Mouse (Mus musculus) liver, embryonic 15.5 days (tissue): Measurements from ENCODE around the gene Pald1. TPM values are rescaled to one million over a fixed set of nuclear protein-coding genes. Genes with fewer than 3 reads are reported as not detected.

Source experiments
- ATAC-seq: fragments of 200-750 bp; cut with Nextera tagmentation; 2 replicates; pipeline ENCODE4 v1.8.0; 2017; ENCODE audit warnings: moderate number of reproducible peaks, mild to moderate bottlenecking, moderate library complexity; ENCODE audit not compliant: insufficient read depth
- H3K27ac ChIP-seq: fragments of 300-500 bp; sonication (generic); replicated peaks from 2 replicates; pipeline ENCODE4 v1.5.1; 2015; ENCODE audit warnings: mild to moderate bottlenecking, inconsistent platforms
- H3K27me3 ChIP-seq: fragments of 300-500 bp; sonication (generic); 2 replicates; pipeline ENCODE4 v1.6.1; 2015; ENCODE audit warnings: mild to moderate bottlenecking, inconsistent platforms
- H3K36me3 ChIP-seq: fragments of 300-500 bp; sonication (generic); replicated peaks from 2 replicates; pipeline ENCODE4 v1.6.1; 2015; ENCODE audit warnings: moderate library complexity, mild to moderate bottlenecking, inconsistent platforms
- H3K4me1 ChIP-seq: fragments of 300-500 bp; sonication (generic); replicated peaks from 2 replicates; pipeline ENCODE4 v1.6.1; 2015; ENCODE audit warnings: inconsistent platforms
- H3K4me2 ChIP-seq: fragments of 300-500 bp; sonication (generic); 2 replicates; pipeline ENCODE4 v1.6.1; 2015; ENCODE audit warnings: moderate library complexity, mild to moderate bottlenecking, inconsistent platforms
- H3K4me3 ChIP-seq: fragments of 300-500 bp; sonication (generic); replicated peaks from 2 replicates; pipeline ENCODE4 v1.5.1; 2015; ENCODE audit warnings: mild to moderate bottlenecking, inconsistent platforms
- H3K9ac ChIP-seq: fragments of 300-500 bp; sonication (generic); 2 replicates; pipeline ENCODE4 v1.6.1; 2015; ENCODE audit warnings: moderate library complexity, mild to moderate bottlenecking, inconsistent platforms
- H3K9me3 ChIP-seq: fragments of 300-500 bp; sonication (generic); replicated peaks from 2 replicates; pipeline ENCODE4 v1.6.1; 2016; ENCODE audit warnings: inconsistent platforms
- WGBS: fragments of 180-500 bp; shearing (Covaris S2); methylation state at CpG from one replicate; pipeline ENCODE4 v1.1.7; 2015; ENCODE audit warnings: mixed read lengths; ENCODE audit not compliant: insufficient replicate concordance; 5-methylcytosine and 5-hydroxymethylcytosine counted together
- polyA plus RNA-seq: library from polyadenylated mRNA; unstranded; fragments of >200 nt; fragmentation: Nextera tagmentation; extraction: Ambion mirVana; gene quantifications from 2 replicates; pipeline ENCODE4 v1.2.1, GENCODE M21; 2015

Pald1 gene
- polyA plus RNA-seq, 1 experiment from 2014 or later = 6.6 TPM

GRCm38 (mm10) chr10:61355611-61356010, 27.7 kb downstream of the Pald1 start:
- H3K9ac ChIP-seq = no peak overlapping the region
- H3K27ac ChIP-seq = no peak overlapping the region
- no peak for ATAC-seq
- no peaks in the 10 kb centered on the region for H3K4me1 ChIP-seq
- no peak overlapping the region for H3K4me2 ChIP-seq
- WGBS = 85% methylated on average over 13 of the region's 13 CpGs
- H3K4me3 ChIP-seq = no peak overlapping the region
- H3K27me3 ChIP-seq = no peaks in the 10 kb centered on the region
- no peaks in the 10 kb centered on the region for H3K9me3 ChIP-seq
- H3K36me3 ChIP-seq = peaks cover 13% of the 10 kb centered on the region; the same call in 1 of the 2 replicates

- no peak for ATAC-seq
- 51% methylated on average over 4 of the region's 4 CpGs for WGBS
- H3K9ac ChIP-seq = no peak overlapping the region
- no peaks in the 10 kb centered on the region for H3K9me3 ChIP-seq
- H3K4me1 ChIP-seq = no peaks in the 10 kb centered on the region
- no peak overlapping the region for H3K4me2 ChIP-seq
- H3K27me3 ChIP-seq = no peaks in the 10 kb centered on the region
- H3K36me3 ChIP-seq = peaks cover 27% of the 10 kb centered on the region
- no peak overlapping the region for H3K27ac ChIP-seq
- H3K4me3 ChIP-seq = no peak overlapping the region
Measured at GRCm38 (mm10) chr10:61351216-61351615, 32.1 kb downstream of the Pald1 start.

GRCm38 (mm10) chr10:61346374-61346773, 37.0 kb downstream of the Pald1 start:
- Histone ChIP-seq H3K27ac (no peak overlapping the region), H3K9ac (no peak overlapping the region), H3K4me3 (no peak overlapping the region), H3K4me2 (no peak overlapping the region), H3K4me1 (no peaks in the 10 kb centered on the region), H3K36me3 (peaks cover 20% of the 10 kb centered on the region), H3K27me3 (no peaks in the 10 kb centered on the region), H3K9me3 (no peaks in the 10 kb centered on the region)
- no peak for ATAC-seq
- WGBS = 9% methylated on average over 10 of the region's 10 CpGs

GRCm38 (mm10) chr10:61345179-61345578, 38.2 kb downstream of the Pald1 start:
- WGBS = 70% methylated on average over 8 of the region's 8 CpGs
- H3K36me3 ChIP-seq = peaks cover 14% of the 10 kb centered on the region
- H3K9me3 ChIP-seq = no peaks in the 10 kb centered on the region
- no peak for ATAC-seq
- peaks cover 9% of the 10 kb centered on the region; the same call in 1 of the 2 replicates for H3K4me1 ChIP-seq
- no peak overlapping the region for H3K9ac ChIP-seq
- no peak overlapping the region for H3K4me2 ChIP-seq
- H3K27me3 ChIP-seq = no peaks in the 10 kb centered on the region
- H3K27ac ChIP-seq = no peak overlapping the region
- H3K4me3 ChIP-seq = no peak overlapping the region

GRCm38 (mm10) chr10:61343950-61344349, 39.4 kb downstream of the Pald1 start:
- Histone ChIP-seq H3K27me3 (no peaks in the 10 kb centered on the region), H3K4me1 (peaks cover 9% of the 10 kb centered on the region; the same call in 1 of the 2 replicates), H3K4me2 (no peak overlapping the region), H3K27ac (no peak overlapping the region), H3K4me3 (no peak overlapping the region), H3K36me3 (peaks cover 2% of the 10 kb centered on the region), H3K9me3 (no peaks in the 10 kb centered on the region), H3K9ac (no peak overlapping the region)
- WGBS = 33% methylated on average over 8 of the region's 8 CpGs
- ATAC-seq = no peak

GRCm38 (mm10) chr10:61342750-61343149, 40.6 kb downstream of the Pald1 start:
- Histone ChIP-seq H3K9me3 (no peaks in the 10 kb centered on the region), H3K27me3 (no peaks in the 10 kb centered on the region), H3K9ac (no peak overlapping the region), H3K4me2 (no peak overlapping the region), H3K4me3 (no peak overlapping the region), H3K27ac (no peak overlapping the region), H3K4me1 (peaks cover 9% of the 10 kb centered on the region), H3K36me3 (no peaks in the 10 kb centered on the region; the same call in 1 of the 2 replicates)
- 81% methylated on average over 13 of the region's 13 CpGs for WGBS
- ATAC-seq = no peak

- Histone ChIP-seq H3K36me3 (no peaks in the 10 kb centered on the region; the same call in 1 of the 2 replicates), H3K9ac (no peak overlapping the region), H3K4me1 (peaks cover 9% of the 10 kb centered on the region), H3K27ac (no peak overlapping the region), H3K4me3 (no peak overlapping the region), H3K9me3 (no peaks in the 10 kb centered on the region), H3K4me2 (no peak overlapping the region), H3K27me3 (no peaks in the 10 kb centered on the region)
- no peak for ATAC-seq
- 35% methylated on average over 6 of the region's 6 CpGs for WGBS
Measured at GRCm38 (mm10) chr10:61341557-61341956, 41.8 kb downstream of the Pald1 start.

- H3K4me3 ChIP-seq = no peak overlapping the region
- no peak overlapping the region for H3K4me2 ChIP-seq
- H3K27me3 ChIP-seq = no peaks in the 10 kb centered on the region
- 74% methylated on average over 5 of the region's 5 CpGs for WGBS
- H3K9me3 ChIP-seq = no peaks in the 10 kb centered on the region
- peaks cover 9% of the 10 kb centered on the region for H3K4me1 ChIP-seq
- no peak for ATAC-seq
- no peak overlapping the region for H3K27ac ChIP-seq
- H3K9ac ChIP-seq = no peak overlapping the region
- no peaks in the 10 kb centered on the region; the same call in 1 of the 2 replicates for H3K36me3 ChIP-seq
Measured at GRCm38 (mm10) chr10:61341045-61341444, 42.3 kb downstream of the Pald1 start.

- Histone ChIP-seq H3K4me3 (no peak overlapping the region), H3K36me3 (no peaks in the 10 kb centered on the region; the same call in 1 of the 2 replicates), H3K27ac (no peak overlapping the region), H3K4me2 (no peak overlapping the region), H3K27me3 (no peaks in the 10 kb centered on the region), H3K9ac (no peak overlapping the region), H3K4me1 (peaks cover 9% of the 10 kb centered on the region), H3K9me3 (no peaks in the 10 kb centered on the region)
- WGBS = 62% methylated on average over 9 of the region's 9 CpGs
- no peak for ATAC-seq
Measured at GRCm38 (mm10) chr10:61340247-61340646, 43.1 kb downstream of the Pald1 start.

- Histone ChIP-seq H3K27ac (no peak overlapping the region), H3K9ac (no peak overlapping the region), H3K4me1 (peaks cover 9% of the 10 kb centered on the region), H3K9me3 (no peaks in the 10 kb centered on the region), H3K27me3 (no peaks in the 10 kb centered on the region), H3K4me2 (no peak overlapping the region), H3K36me3 (no peaks in the 10 kb centered on the region; the same call in 1 of the 2 replicates), H3K4me3 (no peak overlapping the region)
- 76% methylated on average over 9 of the region's 9 CpGs for WGBS
- ATAC-seq = no peak
Measured at GRCm38 (mm10) chr10:61339216-61339615, 44.1 kb downstream of the Pald1 start.

GRCm38 (mm10) chr10:61337665-61338064, 45.7 kb downstream of the Pald1 start:
- H3K4me1 ChIP-seq = peaks cover 9% of the 10 kb centered on the region
- H3K4me2 ChIP-seq = no peak overlapping the region
- no peaks in the 10 kb centered on the region for H3K27me3 ChIP-seq
- no peaks in the 10 kb centered on the region for H3K9me3 ChIP-seq
- no peak overlapping the region for H3K9ac ChIP-seq
- ATAC-seq = no peak
- 75% methylated on average over 11 of the region's 11 CpGs for WGBS
- no peak overlapping the region for H3K4me3 ChIP-seq
- no peak overlapping the region for H3K27ac ChIP-seq
- no peaks in the 10 kb centered on the region; the same call in 1 of the 2 replicates for H3K36me3 ChIP-seq

- H3K36me3 ChIP-seq = no peaks in the 10 kb centered on the region
- no peak overlapping the region for H3K4me3 ChIP-seq
- H3K27me3 ChIP-seq = no peaks in the 10 kb centered on the region
- H3K9ac ChIP-seq = no peak overlapping the region
- H3K27ac ChIP-seq = no peak overlapping the region
- 58% methylated on average over 5 of the region's 5 CpGs for WGBS
- peaks cover 9% of the 10 kb centered on the region for H3K4me1 ChIP-seq
- no peak for ATAC-seq
- no peak overlapping the region for H3K4me2 ChIP-seq
- no peaks in the 10 kb centered on the region for H3K9me3 ChIP-seq
Measured at GRCm38 (mm10) chr10:61336592-61336991, 46.7 kb downstream of the Pald1 start.
